8 mouse cellular contexts compared by ENCODE assay signal in the genomic region with DNA sequence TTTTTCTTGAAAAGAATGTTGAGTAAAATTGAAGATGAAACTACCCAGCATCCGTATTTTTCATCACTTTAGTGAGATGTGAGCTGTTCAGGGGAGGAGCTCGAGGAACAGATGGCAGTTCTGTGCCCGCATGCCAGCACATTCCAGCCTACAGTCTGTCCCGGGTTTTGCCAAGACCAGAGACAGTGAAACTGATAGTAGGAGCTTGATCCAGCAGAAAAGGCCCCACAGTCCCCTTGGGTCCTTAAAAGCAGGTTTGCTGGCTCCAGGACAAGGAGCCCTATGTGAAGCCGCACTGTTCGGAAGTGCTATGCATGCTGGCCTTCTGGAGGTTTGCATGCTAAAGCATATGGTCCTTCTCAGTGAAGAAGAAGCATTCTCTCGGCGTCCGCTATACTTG.
DNase-seq lines count a peak whose midpoint lies in the region; ATAC-seq and TF ChIP-seq lines count a peak whose summit lies in the region.

No protein-coding gene starts in this region.

- no peak overlapping the region for H3K4me3 ChIP-seq in limb, embryonic 13.5 days
- no peak overlapping the region for H3K4me3 ChIP-seq in limb, embryonic 10.5 days
- no peak overlapping the region for H3K4me3 ChIP-seq in forebrain, postnatal 0 days (ENCODE audit: low read depth, low read length)

- TF ChIP-seq CTCF in forebrain, postnatal 0 days (IDR thresholded peaks at IDR 0.05; ENCODE audit: low read depth): no peak

- ATAC-seq in limb, embryonic 13.5 days (ENCODE audit: low FRiP score, low read depth): peak; percentile 59
- ATAC-seq in forebrain, postnatal 0 days: peak; percentile 95

- no peak overlapping the region for H3K9ac ChIP-seq in limb, embryonic 13.5 days
- H3K9ac ChIP-seq in forebrain, postnatal 0 days: no peak overlapping the region

- DNase-seq in limb, embryonic 10.5 days (ENCODE audit: low spot score): no peak
- peak; percentile 83 for DNase-seq in forebrain, postnatal 0 days
- DNase-seq in left cerebral cortex, adult 11 months (ENCODE audit: low spot score): peak; percentile 16
- peak; percentile 18 for DNase-seq in skeletal muscle tissue, adult 2 months (ENCODE audit: low read depth, low spot score)
- DNase-seq in urinary bladder, adult 18-20 months (ENCODE audit: low spot score in 2 of 2): no peak
- DNase-seq in spleen, postnatal 10 days (ENCODE audit: low spot score in 2 of 2): no peak
- DNase-seq in lung, postnatal 4 days: no peak

- no peaks in the 10 kb centered on the region for H3K36me3 ChIP-seq in limb, embryonic 13.5 days
- H3K36me3 ChIP-seq in limb, embryonic 10.5 days: no peaks in the 10 kb centered on the region
- no peaks in the 10 kb centered on the region for H3K36me3 ChIP-seq in forebrain, postnatal 0 days (ENCODE audit: insufficient read depth)

- H3K4me2 ChIP-seq in limb, embryonic 13.5 days (replicated peaks): no peak overlapping the region
- H3K4me2 ChIP-seq in forebrain, postnatal 0 days (ENCODE audit: low read depth): no peak overlapping the region

- no peaks in the 10 kb centered on the region for H3K27me3 ChIP-seq in limb, embryonic 13.5 days
- no peaks in the 10 kb centered on the region for H3K27me3 ChIP-seq in limb, embryonic 10.5 days (ENCODE audit: low read depth, poor library complexity, severe bottlenecking)
- no peaks in the 10 kb centered on the region for H3K27me3 ChIP-seq in forebrain, postnatal 0 days (ENCODE audit: insufficient read depth, low read length)

- no peak overlapping the region for H3K27ac ChIP-seq in limb, embryonic 13.5 days
- no peak overlapping the region for H3K27ac ChIP-seq in limb, embryonic 10.5 days
- H3K27ac ChIP-seq in forebrain, postnatal 0 days (ENCODE audit: low read depth, low read length): peak overlapping the region; percentile 40; the same call in 1 of the 2 replicates

- no peaks in the 10 kb centered on the region for H3K9me3 ChIP-seq in limb, embryonic 13.5 days
- H3K9me3 ChIP-seq in limb, embryonic 10.5 days (replicated peaks): no peaks in the 10 kb centered on the region
- no peaks in the 10 kb centered on the region for H3K9me3 ChIP-seq in forebrain, postnatal 0 days (ENCODE audit: low read length)

- H3K4me1 ChIP-seq in limb, embryonic 13.5 days: 0 out of 2 replicates have a peak, but pooled peaks cover 7% of the 10 kb centered on the region
- H3K4me1 ChIP-seq in limb, embryonic 10.5 days: no peaks in the 10 kb centered on the region
- H3K4me1 ChIP-seq in forebrain, postnatal 0 days (ENCODE audit: insufficient read depth): no peaks in the 10 kb centered on the region

- 78% methylated on average over 9 of the region's 9 CpGs for WGBS in limb, embryonic 13.5 days
- WGBS in limb, embryonic 10.5 days: 92% methylated on average over 9 of the region's 9 CpGs
- WGBS in forebrain, postnatal 0 days: 72% methylated on average over 9 of the region's 9 CpGs

Comparison
In these comparisons a context has a peak if more than half of its experiments do, and no peak if none do; other contexts are left out.
1. DNase-seq: peak in forebrain, postnatal 0 days (single experiment), left cerebral cortex, adult 11 months (single experiment) and skeletal muscle tissue, adult 2 months (single experiment); none in limb, embryonic 10.5 days (single experiment), urinary bladder, adult 18-20 months (0 of 2), spleen, postnatal 10 days (0 of 2) and lung, postnatal 4 days (0 of 2).